Mouse (Mus musculus) forebrain, embryonic 14.5 days (tissue): ENCODE measurements around the gene Zfp335. TPM values are rescaled to one million over a fixed set of nuclear protein-coding genes. Genes with fewer than 3 reads are reported as not detected.

Source experiments
- ATAC-seq: fragments of 200-750 bp; cut with Nextera tagmentation; 2 replicates; pipeline ENCODE4 v1.8.0; 2017; ENCODE audit warnings: mild to moderate bottlenecking, moderate library complexity
- DNase-seq: peaks from one replicate; pipeline ENCODE4 v3.0.0-alpha.2; 2015; ENCODE audit warnings: low spot score
- H3K27ac ChIP-seq: fragments of 300-500 bp; sonication (generic); 2 replicates; pipeline ENCODE4 v1.5.1; 2014; ENCODE audit warnings: low read depth, mild to moderate bottlenecking, control low read depth, low read length, moderate library complexity
- H3K27me3 ChIP-seq: fragments of 300-500 bp; sonication (generic); replicated peaks from 2 replicates; pipeline ENCODE4 v1.6.1; 2014; ENCODE audit warnings: low read length, control low read depth, mixed read lengths; ENCODE audit not compliant: control insufficient read depth, insufficient read depth
- H3K36me3 ChIP-seq: fragments of 300-500 bp; sonication (generic); 2 replicates; pipeline ENCODE4 v1.6.1; 2014; ENCODE audit warnings: low read length, control low read depth; ENCODE audit not compliant: control insufficient read depth, insufficient read depth
- H3K4me1 ChIP-seq: fragments of 300-500 bp; sonication (generic); 2 replicates; pipeline ENCODE4 v1.6.1; 2014; ENCODE audit warnings: antibody characterized with exemption, low read length, control low read depth; ENCODE audit not compliant: control insufficient read depth, insufficient read depth
- H3K4me2 ChIP-seq: fragments of 300-500 bp; sonication (generic); 2 replicates; pipeline ENCODE4 v1.6.1; 2014; ENCODE audit warnings: mild to moderate bottlenecking, control low read depth, low read length
- H3K4me3 ChIP-seq: fragments of 300-500 bp; sonication (generic); 2 replicates; pipeline ENCODE4 v1.5.1; 2014; ENCODE audit warnings: low read depth, low read length, control low read depth
- H3K9ac ChIP-seq: fragments of 300-500 bp; sonication (generic); 2 replicates; pipeline ENCODE4 v1.6.1; 2014; ENCODE audit warnings: mild to moderate bottlenecking, low read length, control low read depth, moderate library complexity
- H3K9me3 ChIP-seq: fragments of 300-500 bp; sonication (generic); replicated peaks from 2 replicates; pipeline ENCODE4 v1.6.1; 2016; ENCODE audit warnings: low read length, control low read depth, mixed read lengths; ENCODE audit not compliant: control insufficient read depth
- WGBS: fragments of 180-500 bp; shearing (Covaris S2); extraction: QIAGEN DNeasy Blood & Tissue Kit; methylation state at CpG from one replicate; pipeline ENCODE4 v1.1.7; 2014; 5-methylcytosine and 5-hydroxymethylcytosine counted together
- polyA plus RNA-seq: library from polyadenylated mRNA; unstranded; fragments of >200 nt; fragmentation: Nextera tagmentation; extraction: Ambion mirVana; gene quantifications from 2 replicates; pipeline ENCODE4 v1.2.1, GENCODE M21; 2014

Gene Zfp335
- polyA plus RNA-seq, 1 experiment from 2014 or later = 8.9 TPM

DNA sequence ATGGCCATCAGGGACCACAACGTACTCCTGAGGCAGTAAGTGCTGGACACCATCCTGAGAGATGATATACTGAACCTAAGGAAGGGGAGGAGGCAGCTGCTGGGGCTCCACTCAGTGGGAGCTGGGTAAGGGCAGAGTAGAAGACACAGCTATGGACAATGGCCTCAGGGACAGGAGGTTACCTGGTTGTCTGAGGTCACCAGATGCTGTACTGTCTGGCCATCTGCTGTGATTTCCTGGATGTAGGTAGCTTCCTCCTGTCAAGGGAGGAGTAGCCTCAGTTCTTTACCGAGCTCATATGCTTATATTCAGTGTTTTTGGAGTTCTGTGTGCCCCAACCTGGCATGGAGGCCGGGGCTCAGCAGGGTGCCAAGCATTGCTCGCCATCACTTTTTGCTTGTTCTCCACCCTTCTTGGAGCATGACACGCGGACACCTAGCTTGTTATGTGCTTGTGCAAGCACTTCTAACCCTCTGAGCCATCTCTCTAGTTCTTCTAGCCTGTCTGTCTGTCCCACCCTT lies 18.8 kb downstream of the Zfp335 start:
- no peak for ATAC-seq
- Histone ChIP-seq H3K36me3 (peaks cover 100% of the 10 kb centered on the region), H3K9ac (no peak overlapping the region), H3K27me3 (no peaks in the 10 kb centered on the region), H3K9me3 (no peaks in the 10 kb centered on the region), H3K4me3 (no peak overlapping the region), H3K27ac (no peak overlapping the region), H3K4me1 (no peaks in the 10 kb centered on the region), H3K4me2 (no peak overlapping the region)
- no peak for DNase-seq
- WGBS = 90% methylated on average over 6 of the region's 6 CpGs

GRCm38 (mm10) chr2:164891908-164892695 lies 19.5 kb downstream of the Zfp335 start:
- H3K4me2 ChIP-seq = no peak overlapping the region
- DNase-seq (no peak), ATAC-seq (no peak)
- H3K27me3 ChIP-seq = no peaks in the 10 kb centered on the region
- H3K4me3 ChIP-seq = no peak overlapping the region
- H3K9ac ChIP-seq = no peak overlapping the region
- no peaks in the 10 kb centered on the region for H3K4me1 ChIP-seq
- no peaks in the 10 kb centered on the region for H3K9me3 ChIP-seq
- WGBS = 78% methylated on average over 15 of the region's 15 CpGs
- peaks cover 100% of the 10 kb centered on the region for H3K36me3 ChIP-seq
- no peak overlapping the region for H3K27ac ChIP-seq

- Histone ChIP-seq H3K9me3 (no peaks in the 10 kb centered on the region), H3K36me3 (peaks cover 100% of the 10 kb centered on the region), H3K9ac (no peak overlapping the region), H3K4me1 (no peaks in the 10 kb centered on the region), H3K4me2 (no peak overlapping the region), H3K4me3 (no peak overlapping the region), H3K27me3 (no peaks in the 10 kb centered on the region), H3K27ac (no peak overlapping the region)
- ATAC-seq (no peak), DNase-seq (no peak)
- 91% methylated on average over 13 of the region's 13 CpGs for WGBS
Measured at GRCm38 (mm10) chr2:164891056-164891834, 20.3 kb downstream of the Zfp335 start.

GRCm38 (mm10) chr2:164890411-164891049 lies 21.0 kb downstream of the Zfp335 start:
- H3K27ac ChIP-seq = no peak overlapping the region
- peaks cover 100% of the 10 kb centered on the region for H3K36me3 ChIP-seq
- WGBS = 92% methylated on average over 24 of the region's 24 CpGs
- H3K9ac ChIP-seq = no peak overlapping the region
- H3K4me3 ChIP-seq = no peak overlapping the region
- ATAC-seq (no peak), DNase-seq (no peak)
- no peaks in the 10 kb centered on the region for H3K27me3 ChIP-seq
- no peak overlapping the region for H3K4me2 ChIP-seq
- peaks cover 2% of the 10 kb centered on the region; the same call in 1 of the 2 replicates for H3K4me1 ChIP-seq
- no peaks in the 10 kb centered on the region for H3K9me3 ChIP-seq

DNA sequence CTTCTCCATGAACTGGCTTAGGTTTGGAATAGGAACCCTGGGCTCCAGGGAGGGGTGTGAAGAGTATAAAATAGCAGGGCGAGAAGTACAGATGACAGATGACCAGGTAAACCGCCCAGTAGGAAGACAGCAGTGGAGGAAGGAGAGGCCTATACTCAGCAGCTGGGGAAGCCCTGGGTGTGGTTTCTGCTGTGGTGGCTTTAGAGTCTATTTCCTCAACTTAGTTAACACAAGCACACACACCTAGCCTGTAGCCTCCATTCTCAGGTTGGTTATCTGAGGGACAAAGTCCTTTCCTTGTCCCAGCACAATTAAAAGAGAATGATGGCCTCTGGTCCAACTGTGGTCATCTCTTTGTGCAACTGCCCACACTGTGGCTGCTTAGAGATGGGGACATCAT lies 21.6 kb downstream of the Zfp335 start:
- DNase-seq = no peak
- Histone ChIP-seq H3K27ac (no peak overlapping the region), H3K4me1 (peaks cover 2% of the 10 kb centered on the region; the same call in 1 of the 2 replicates), H3K9me3 (no peaks in the 10 kb centered on the region), H3K4me2 (no peak overlapping the region), H3K9ac (no peak overlapping the region), H3K4me3 (no peak overlapping the region), H3K27me3 (no peaks in the 10 kb centered on the region), H3K36me3 (peaks cover 100% of the 10 kb centered on the region)
- ATAC-seq = no peak
- 92% methylated on average over 2 of the region's 2 CpGs for WGBS

DNA sequence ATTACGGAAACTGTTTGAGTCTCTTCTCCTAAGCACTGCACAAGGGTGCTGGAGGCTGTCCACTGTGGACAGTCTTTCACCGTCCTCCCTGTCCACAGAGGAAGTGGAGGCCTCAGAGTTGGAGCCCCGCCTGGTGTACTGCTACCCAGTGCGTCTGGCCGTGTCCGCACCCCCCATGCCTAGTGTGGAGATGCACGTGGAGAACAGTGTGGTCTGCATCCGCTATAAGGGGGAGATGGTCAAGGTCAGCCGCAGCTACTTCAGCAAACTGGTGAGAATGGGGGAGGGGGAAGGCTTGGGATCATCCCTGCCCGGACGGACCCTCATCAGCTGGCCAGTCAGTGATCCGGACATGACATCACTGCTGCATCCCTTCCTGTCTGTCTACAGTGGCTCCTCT lies 22.6 kb downstream of the Zfp335 start:
- ATAC-seq (no peak), DNase-seq (no peak)
- Histone ChIP-seq H3K27me3 (no peaks in the 10 kb centered on the region), H3K27ac (no peak overlapping the region), H3K36me3 (peaks cover 100% of the 10 kb centered on the region), H3K4me1 (peaks cover 2% of the 10 kb centered on the region; the same call in 1 of the 2 replicates), H3K4me2 (no peak overlapping the region), H3K9ac (no peak overlapping the region), H3K9me3 (no peaks in the 10 kb centered on the region), H3K4me3 (no peak overlapping the region)
- WGBS = 90% methylated on average over 12 of the region's 12 CpGs

DNA sequence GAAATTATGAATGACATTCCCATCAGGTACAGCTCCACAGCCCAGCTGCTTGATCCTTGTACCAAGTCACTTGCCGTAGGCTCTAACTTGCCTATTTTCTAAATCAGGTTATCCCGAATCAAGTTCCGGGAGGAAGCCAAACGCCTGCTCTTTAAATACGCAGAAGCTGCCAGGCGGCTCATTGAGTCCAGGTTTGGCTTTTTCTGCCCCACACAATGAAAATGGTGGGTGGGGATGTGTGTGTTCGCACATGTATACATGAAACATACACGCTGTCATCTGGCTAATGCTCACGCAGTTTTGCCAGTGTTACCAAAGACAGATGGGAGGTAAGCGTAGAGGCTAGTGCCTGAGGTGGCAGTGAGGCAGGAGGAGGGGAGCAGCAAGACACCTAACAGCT lies 24.9 kb downstream of the Zfp335 start:
- Histone ChIP-seq H3K4me1 (peaks cover 2% of the 10 kb centered on the region; the same call in 1 of the 2 replicates), H3K4me3 (no peak overlapping the region), H3K27me3 (no peaks in the 10 kb centered on the region), H3K27ac (no peak overlapping the region), H3K9me3 (no peaks in the 10 kb centered on the region), H3K9ac (no peak overlapping the region), H3K36me3 (peaks cover 90% of the 10 kb centered on the region), H3K4me2 (no peak overlapping the region)
- ATAC-seq = no peak
- 92% methylated on average over 10 of the region's 10 CpGs for WGBS
- no peak for DNase-seq

- no peak overlapping the region for H3K4me3 ChIP-seq
- DNase-seq (peak; percentile 74), ATAC-seq (no peak; the same call in 1 of the 2 replicates)
- 44% methylated on average over 7 of the region's 7 CpGs for WGBS
- H3K9me3 ChIP-seq = no peaks in the 10 kb centered on the region
- no peak overlapping the region for H3K4me2 ChIP-seq
- H3K4me1 ChIP-seq = peaks cover 2% of the 10 kb centered on the region
- peaks cover 81% of the 10 kb centered on the region for H3K36me3 ChIP-seq
- no peak overlapping the region for H3K27ac ChIP-seq
- no peak overlapping the region for H3K9ac ChIP-seq
- no peaks in the 10 kb centered on the region for H3K27me3 ChIP-seq
Measured at GRCm38 (mm10) chr2:164885788-164886187, 25.8 kb downstream of the Zfp335 start.
